Mouse (Mus musculus) left cerebral cortex, adult 11 months (tissue): ENCODE measurements around the gene Clec1a.

Source experiments
- DNase-seq: peaks from one replicate; pipeline ENCODE4 v3.0.0; 2022; ENCODE audit warnings: low spot score

Clec1a gene

GRCm38 (mm10) chr6:129405999-129406398 lies 45.8 kb downstream of the Clec1a start:
- no peak for DNase-seq

GRCm38 (mm10) chr6:129403391-129403790 lies 48.4 kb downstream of the Clec1a start:
- DNase-seq: no peak

- no peak for DNase-seq
Observed at GRCm38 (mm10) chr6:129402404-129402803, 49.4 kb downstream of the Clec1a start.

- DNase-seq: peak; percentile 16
Observed at GRCm38 (mm10) chr6:129399945-129400344, 51.9 kb downstream of the Clec1a start.

GRCm38 (mm10) chr6:129396997-129397396 lies 54.8 kb downstream of the Clec1a start, which contains the start of gene Clec1b:
Gene Clec1b, plus strand, starts transcription at chr6:129397297.
- DNase-seq: no peak

GRCm38 (mm10) chr6:129393732-129394131 lies 58.1 kb downstream of the Clec1a start:
- no peak for DNase-seq

- peak; percentile 28 for DNase-seq
Observed at GRCm38 (mm10) chr6:129393087-129393720, 58.6 kb downstream of the Clec1a start.

GRCm38 (mm10) chr6:129385774-129386173 lies 66.0 kb downstream of the Clec1a start, which contains the start of gene Clec12b:
Gene Clec12b, minus strand, starts transcription at chr6:129385874.
- DNase-seq: no peak

- DNase-seq: no peak
Observed at GRCm38 (mm10) chr6:129385000-129385399, 66.8 kb downstream of the Clec1a start.

- no peak for DNase-seq
Observed at GRCm38 (mm10) chr6:129383466-129383865, 68.3 kb downstream of the Clec1a start.

- no peak for DNase-seq
Observed at GRCm38 (mm10) chr6:129381736-129382135, 70.1 kb downstream of the Clec1a start.

- DNase-seq: no peak
Observed at GRCm38 (mm10) chr6:129380454-129380853, 71.3 kb downstream of the Clec1a start.

- DNase-seq: no peak
Observed at GRCm38 (mm10) chr6:129374937-129375471, 76.8 kb downstream of the Clec1a start.
